Mouse (Mus musculus) inflammation-experienced regulatory T-cells, adult 6 months (primary cell): Measurements from ENCODE around the gene Ipo8. TPM values are rescaled to one million over a fixed set of nuclear protein-coding genes. Genes with fewer than 3 reads are reported as not detected.

Experiments used
- ATAC-seq: one replicate; pipeline ENCODE4 v1.8.0; 2017
- polyA plus RNA-seq, 3 experiments: library from polyadenylated mRNA; unstranded; fragments of 100-300 nt; shearing (Covaris generic); gene quantifications; one replicate each; pipeline ENCODE4 v1.2.1; 2017

Gene Ipo8
- polyA plus RNA-seq, 3 experiments from 2014 or later, result 17.8 to 20.9 (median 20.4) TPM

DNA sequence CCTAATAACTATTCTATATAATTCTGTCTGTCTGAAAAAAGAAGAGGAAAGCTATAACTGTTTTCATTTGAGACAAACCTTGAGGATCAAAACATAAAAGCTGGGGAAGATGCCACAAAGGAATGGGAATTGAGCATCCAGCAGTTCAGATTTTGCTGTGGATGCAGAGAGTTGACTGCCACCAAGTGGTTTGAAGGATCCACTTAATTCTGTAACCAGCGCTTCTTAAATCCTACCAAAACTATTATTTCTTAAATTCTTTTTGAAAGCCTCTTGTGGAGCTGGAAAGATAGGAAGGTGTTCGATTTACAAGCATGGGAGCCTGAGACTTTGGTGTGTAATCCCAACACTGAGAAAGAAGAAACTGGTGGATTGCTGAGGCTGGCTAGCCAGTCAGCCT lies 79.9 kb downstream of the Ipo8 start:
- no peak for ATAC-seq

- no peak for ATAC-seq
Measured at GRCm38 (mm10) chr6:148750183-148750582, 81.1 kb downstream of the Ipo8 start.

- no peak for ATAC-seq
Measured at GRCm38 (mm10) chr6:148740521-148741226, 90.6 kb downstream of the Ipo8 start.

GRCm38 (mm10) chr6:148736390-148736789 lies 94.9 kb downstream of the Ipo8 start:
- no peak for ATAC-seq

GRCm38 (mm10) chr6:148734012-148734411 lies 97.3 kb downstream of the Ipo8 start:
- no peak for ATAC-seq

GRCm38 (mm10) chr6:148732920-148733319 lies 98.3 kb downstream of the Ipo8 start:
- no peak for ATAC-seq

DNA sequence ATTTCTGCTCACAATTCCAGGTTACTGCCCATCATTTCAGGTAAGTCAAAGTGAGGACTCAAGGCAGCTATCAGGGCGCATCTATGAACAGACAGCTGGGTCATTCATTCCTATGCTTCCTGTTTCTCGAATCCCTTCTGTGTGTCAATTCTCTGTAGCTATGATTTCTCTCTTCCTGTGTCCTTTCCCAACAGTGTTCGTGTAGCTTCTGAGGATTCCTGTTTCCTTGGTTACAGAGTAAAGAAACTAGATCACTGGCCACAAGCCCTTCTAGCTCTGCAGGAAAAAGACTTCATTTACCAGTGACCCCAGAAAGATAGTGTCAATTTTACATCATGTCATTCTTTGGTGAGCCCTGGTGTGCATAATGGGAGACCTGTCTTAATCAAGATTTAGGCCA lies 102.7 kb downstream of the Ipo8 start:
- ATAC-seq, result no peak

DNA sequence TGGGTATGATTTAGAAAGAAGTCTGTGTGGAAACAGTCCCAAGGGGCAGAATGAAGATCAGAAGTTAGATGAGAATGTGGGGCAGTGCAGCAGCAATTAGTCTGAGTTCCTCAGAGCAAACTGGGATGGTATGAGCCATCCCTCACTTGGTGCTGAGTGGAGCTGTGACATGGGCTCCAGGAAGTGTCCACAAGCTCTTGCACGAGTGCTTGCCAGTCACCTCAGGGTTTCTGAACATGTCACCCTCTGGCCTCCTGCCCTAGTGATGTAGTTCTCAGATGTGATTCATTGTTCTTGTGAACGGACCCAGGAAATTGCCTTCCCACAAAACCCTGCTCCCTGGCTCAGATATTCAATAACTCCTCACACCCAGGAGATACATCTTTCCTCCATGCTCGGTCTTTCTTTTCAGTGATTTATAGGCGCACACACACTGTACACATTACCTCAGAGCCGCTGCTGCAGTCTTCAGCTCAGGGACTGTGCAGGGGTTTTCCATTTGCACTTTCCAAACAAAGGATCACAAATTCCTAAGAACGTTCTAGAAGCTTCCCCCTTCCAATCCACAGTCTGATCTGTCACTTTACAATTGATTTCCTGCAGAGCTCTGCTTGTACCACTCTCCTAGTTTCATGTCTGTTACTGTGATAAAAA lies 103.3 kb downstream of the Ipo8 start:
- ATAC-seq, result no peak

- ATAC-seq, result no peak
Measured at GRCm38 (mm10) chr6:148724453-148724852, 106.8 kb downstream of the Ipo8 start.

Other genes starting within 250 kb of the Ipo8 start
- gene Caprin2, start 64.8 kb upstream of the Ipo8 start, polyA plus RNA-seq, result 1 to 10 TPM; 3.2 to 6.0 (median 3.5) TPM
- 10 to 100 TPM; 61.7 to 81.8 (median 61.8) TPM for gene Sinhcaf, start 115.0 kb upstream of the Ipo8 start, polyA plus RNA-seq